Mouse (Mus musculus) heart, embryonic 14.5 days (tissue): ENCODE measurements around the gene Arhgap40. TPM values are rescaled to one million over a fixed set of nuclear protein-coding genes. Genes with fewer than 3 reads are reported as not detected.
A peak's percentile ranks its signal among the peaks of the same experiment; 100 is the strongest.

Experiments
- ATAC-seq: fragments of 200-750 bp; cut with Nextera tagmentation; 2 replicates; pipeline ENCODE4 v1.8.0; 2017; ENCODE audit warnings: low read depth, moderate TSS enrichment; ENCODE audit not compliant: insufficient number of reproducible peaks, insufficient read depth, low FRiP score
- H3K27ac ChIP-seq, 2 experiments: fragments of 200-500 bp in 1 of 2; fragments of 300-500 bp in 1 of 2; sonication (generic) in 1 of 2; replicated peaks in 1 of 2; 2 replicates each; pipeline ENCODE4 v1.5.1; 2012 to 2014; ENCODE audit warnings: low read depth in 2 of 2, low read length in 2 of 2, control low read depth in 1 of 2, mild to moderate bottlenecking in 1 of 2, mixed read lengths in 1 of 2; ENCODE audit not compliant: control insufficient read depth in 1 of 2, insufficient read depth in 1 of 2
- H3K27me3 ChIP-seq: fragments of 300-500 bp; sonication (generic); 2 replicates; pipeline ENCODE4 v1.6.1; 2014; ENCODE audit warnings: mild to moderate bottlenecking, low read length, control low read depth; ENCODE audit not compliant: control insufficient read depth, insufficient read depth
- H3K36me3 ChIP-seq: fragments of 300-500 bp; sonication (generic); 2 replicates; pipeline ENCODE4 v1.6.1; 2014; ENCODE audit warnings: mild to moderate bottlenecking, control low read depth, low read length, mixed read lengths; ENCODE audit not compliant: control insufficient read depth, insufficient read depth
- H3K4me1 ChIP-seq, 2 experiments: fragments of 200-500 bp in 1 of 2; fragments of 300-500 bp in 1 of 2; sonication (generic) in 1 of 2; 2 replicates each; pipeline ENCODE4 v1.6.1; 2012 to 2014; ENCODE audit warnings: low read length in 2 of 2, control low read depth in 1 of 2, mixed read lengths in 1 of 2; ENCODE audit not compliant: control insufficient read depth in 2 of 2, insufficient read depth in 2 of 2
- H3K4me2 ChIP-seq: fragments of 300-500 bp; sonication (generic); 2 replicates; pipeline ENCODE4 v1.6.1; 2014; ENCODE audit warnings: mild to moderate bottlenecking, low read length
- H3K4me3 ChIP-seq, 2 experiments: fragments of 200-500 bp in 1 of 2; fragments of 300-500 bp in 1 of 2; sonication (generic) in 1 of 2; 2 replicates each; pipeline ENCODE4 v1.5.1; 2012 to 2014; ENCODE audit warnings: low read length in 2 of 2, mild to moderate bottlenecking in 2 of 2, control low read depth in 1 of 2, low read depth in 1 of 2, moderate library complexity in 1 of 2; ENCODE audit not compliant: control insufficient read depth in 1 of 2, insufficient read depth in 1 of 2
- H3K9ac ChIP-seq: fragments of 300-500 bp; sonication (generic); 2 replicates; pipeline ENCODE4 v1.6.1; 2014; ENCODE audit warnings: mild to moderate bottlenecking, low read length
- H3K9me3 ChIP-seq: fragments of 300-500 bp; sonication (generic); 2 replicates; pipeline ENCODE4 v1.6.1; 2016; ENCODE audit warnings: low read length, control low read depth; ENCODE audit not compliant: control insufficient read depth
- WGBS: fragments of 180-500 bp; shearing (Covaris S2); extraction: QIAGEN DNeasy Blood & Tissue Kit; methylation state at CpG from one replicate; pipeline ENCODE4 v1.1.7; 2014; 5-methylcytosine and 5-hydroxymethylcytosine counted together
- polyA plus RNA-seq: library from polyadenylated mRNA; unstranded; fragments of >200 nt; fragmentation: Nextera tagmentation; extraction: Ambion mirVana; gene quantifications from 2 replicates; pipeline ENCODE4 v1.2.1, GENCODE M21; 2014

Arhgap40 gene
- polyA plus RNA-seq, 1 experiment from 2014 or later: 0.15 TPM

DNA sequence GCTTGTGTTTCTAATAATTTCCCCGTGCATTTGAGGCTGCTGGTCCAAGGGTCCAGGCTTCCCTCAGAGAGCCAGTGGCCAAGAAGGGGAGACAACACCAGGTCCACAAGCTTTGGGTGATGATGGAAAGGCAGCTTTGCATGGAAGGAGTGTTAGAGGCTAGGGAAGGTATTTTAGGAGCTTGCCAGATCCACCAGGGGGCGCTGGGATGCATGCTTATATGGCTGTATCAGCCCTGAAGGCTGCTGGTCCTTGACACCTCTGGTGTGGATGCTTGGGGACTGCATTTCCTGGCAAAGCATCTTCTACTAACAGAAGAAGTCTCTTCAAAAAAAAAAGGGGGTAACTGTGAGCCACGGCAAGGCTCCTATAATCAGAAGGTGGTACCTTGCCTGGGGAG is 37.5 kb downstream of the Arhgap40 start:
- H3K27ac ChIP-seq: no peak overlapping the region
- H3K9ac ChIP-seq: no peak overlapping the region
- H3K4me1 ChIP-seq: peaks cover 0 to 2% of the 10 kb centered on the region in 2 experiments; a peak in 1 of 4 replicates
- H3K27me3 ChIP-seq: peaks cover 49% of the 10 kb centered on the region
- ATAC-seq: no peak
- H3K4me2 ChIP-seq: no peak overlapping the region
- 4% methylated on average over 3 of the region's 3 CpGs for WGBS
- no peak overlapping the region for H3K4me3 ChIP-seq
- H3K36me3 ChIP-seq: no peaks in the 10 kb centered on the region
- H3K9me3 ChIP-seq: no peaks in the 10 kb centered on the region

DNA sequence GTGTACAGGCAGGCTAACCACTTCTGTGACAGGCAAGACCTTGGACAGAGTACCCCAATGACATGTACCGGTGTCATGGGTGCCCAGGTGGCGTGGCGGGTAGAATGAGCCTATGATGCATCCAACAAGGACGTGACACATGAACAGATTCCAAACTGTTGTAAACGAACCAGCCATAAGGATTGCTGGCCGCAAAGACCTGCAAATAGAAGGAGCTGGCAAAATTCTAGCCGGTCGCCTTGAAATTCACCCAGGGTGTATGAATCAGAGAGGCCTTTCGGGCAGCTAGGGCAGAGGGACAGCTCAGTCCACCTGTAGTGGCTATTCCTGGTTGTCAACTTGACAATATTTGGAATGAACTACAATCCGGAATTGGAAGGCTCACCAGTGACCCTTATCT is 41.8 kb downstream of the Arhgap40 start:
- ATAC-seq: no peak
- Histone ChIP-seq H3K9me3 (no peaks in the 10 kb centered on the region), H3K36me3 (no peaks in the 10 kb centered on the region), H3K27ac (no peak overlapping the region), H3K4me2 (no peak overlapping the region), H3K4me3 (no peak overlapping the region), H3K27me3 (peaks cover 52% of the 10 kb centered on the region), H3K9ac (no peak overlapping the region), H3K4me1 (peaks cover 3 to 8% of the 10 kb centered on the region in 2 experiments; a peak in 3 of 4 replicates)
- 12% methylated on average over 10 of the region's 10 CpGs for WGBS

DNA sequence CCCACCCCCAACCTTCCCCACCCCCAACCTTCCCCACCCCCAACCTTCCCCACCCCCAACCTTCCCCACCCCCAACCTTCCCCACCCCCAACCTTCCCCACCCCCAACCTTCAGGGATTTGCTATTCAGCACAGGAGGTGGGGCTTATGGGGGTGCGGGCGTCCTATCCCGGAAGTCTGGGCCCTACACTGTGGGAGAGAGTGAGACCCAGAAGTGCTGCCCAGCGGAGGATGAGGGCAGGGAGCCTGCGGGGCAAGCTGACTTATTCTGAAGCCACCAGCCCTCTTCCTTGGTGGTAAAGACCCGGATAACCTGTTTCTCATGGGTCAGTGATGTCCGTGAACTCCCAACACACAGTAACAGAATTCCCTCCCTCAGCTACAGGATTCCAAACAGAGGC is 42.7 kb downstream of the Arhgap40 start:
- Histone ChIP-seq H3K27me3 (peaks cover 50% of the 10 kb centered on the region), H3K4me2 (peak overlapping the region; percentile 64), H3K4me1 (peaks cover 3 to 8% of the 10 kb centered on the region in 2 experiments; a peak in 3 of 4 replicates), H3K9ac (no peak overlapping the region), H3K36me3 (no peaks in the 10 kb centered on the region), H3K9me3 (no peaks in the 10 kb centered on the region), H3K4me3 (no peak overlapping the region), H3K27ac (no peak overlapping the region)
- ATAC-seq: no peak
- 0% methylated on average over 7 of the region's 7 CpGs for WGBS

DNA sequence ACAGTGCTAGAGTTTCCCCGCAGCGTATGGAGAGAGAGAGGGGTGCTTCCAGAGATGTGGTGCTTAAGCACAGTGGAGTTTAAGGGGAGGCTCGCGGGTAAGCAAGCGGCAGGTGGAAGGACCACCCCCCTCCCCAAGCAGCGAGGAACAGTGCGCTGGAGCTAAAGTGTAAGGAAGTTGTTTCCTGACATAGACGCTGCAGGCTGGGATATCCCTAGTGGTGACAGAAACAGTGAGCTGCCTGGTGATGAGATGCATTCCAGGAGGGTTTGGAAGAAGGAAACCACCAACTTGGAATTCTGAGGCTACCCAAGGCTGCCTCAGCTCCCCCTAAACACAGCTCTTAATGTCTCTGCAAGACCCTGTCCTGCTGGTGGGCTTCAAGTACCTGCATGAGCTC is 43.2 kb downstream of the Arhgap40 start:
- H3K4me2 ChIP-seq: peak overlapping the region; percentile 64
- 2% methylated on average over 8 of the region's 8 CpGs for WGBS
- H3K9me3 ChIP-seq: no peaks in the 10 kb centered on the region
- no peak overlapping the region for H3K27ac ChIP-seq
- ATAC-seq: no peak
- no peak overlapping the region for H3K9ac ChIP-seq
- no peaks in the 10 kb centered on the region for H3K36me3 ChIP-seq
- H3K4me3 ChIP-seq: peak overlapping the region; percentile 8 to 26; a peak in 2 of 4 replicates
- peaks cover 45% of the 10 kb centered on the region for H3K27me3 ChIP-seq
- H3K4me1 ChIP-seq: peaks cover 3 to 9% of the 10 kb centered on the region in 2 experiments; a peak in 3 of 4 replicates

DNA sequence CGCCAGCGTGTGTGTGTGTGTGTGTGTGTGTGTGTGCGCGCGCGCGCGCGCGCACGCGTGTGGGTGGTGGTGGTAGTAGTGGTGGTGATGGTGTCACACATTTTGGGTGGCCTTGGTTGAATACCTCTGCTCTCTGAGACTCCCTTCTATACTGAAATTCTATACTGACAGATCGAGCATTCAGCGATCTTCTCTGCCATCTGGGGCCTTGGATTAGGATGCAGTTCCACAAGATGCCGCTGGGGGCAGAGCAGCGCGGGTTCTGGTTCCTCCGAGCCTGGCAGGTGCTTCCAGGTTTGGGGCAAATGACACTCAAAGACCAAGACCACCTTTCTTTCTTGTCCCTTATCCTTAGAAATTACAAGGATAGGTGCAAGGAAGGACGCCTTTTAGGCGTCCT is 43.6 kb downstream of the Arhgap40 start:
- H3K27me3 ChIP-seq: peaks cover 41% of the 10 kb centered on the region
- no peak overlapping the region for H3K27ac ChIP-seq
- no peaks in the 10 kb centered on the region for H3K36me3 ChIP-seq
- ATAC-seq: no peak
- H3K9ac ChIP-seq: no peak overlapping the region
- peak overlapping the region; percentile 8 to 26; a peak in 2 of 4 replicates for H3K4me3 ChIP-seq
- peak overlapping the region; percentile 64 for H3K4me2 ChIP-seq
- peaks cover 6 to 12% of the 10 kb centered on the region in 2 experiments; a peak in 3 of 4 replicates for H3K4me1 ChIP-seq
- WGBS: 2% methylated on average over 20 of the region's 20 CpGs
- H3K9me3 ChIP-seq: no peaks in the 10 kb centered on the region

DNA sequence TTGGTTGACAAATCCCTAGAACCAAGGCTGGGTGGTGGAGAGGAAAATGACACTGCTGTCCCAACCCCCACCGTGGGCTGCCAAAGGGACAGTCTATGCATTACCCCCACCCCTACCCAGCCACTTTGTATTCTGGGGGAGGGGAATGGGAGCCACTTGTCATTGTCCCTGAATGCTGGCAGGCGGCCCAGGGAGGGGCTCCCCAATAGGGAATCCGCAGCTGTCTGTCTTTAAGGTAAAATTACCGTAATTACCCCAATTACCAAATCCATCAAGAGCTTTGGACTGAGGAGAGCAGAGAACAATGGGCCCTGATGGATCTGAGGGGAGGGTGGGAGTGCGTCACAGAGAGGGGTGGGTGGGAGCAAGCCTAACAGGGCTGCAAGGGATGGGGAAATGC is 44.2 kb downstream of the Arhgap40 start:
- Histone ChIP-seq H3K27me3 (peaks cover 38% of the 10 kb centered on the region), H3K27ac (no peak overlapping the region), H3K4me1 (peaks cover 7 to 12% of the 10 kb centered on the region in 2 experiments; a peak in 3 of 4 replicates), H3K4me2 (no peak overlapping the region), H3K9ac (no peak overlapping the region), H3K4me3 (no peak overlapping the region), H3K9me3 (no peaks in the 10 kb centered on the region), H3K36me3 (no peaks in the 10 kb centered on the region)
- WGBS: 18% methylated on average over 5 of the region's 5 CpGs
- ATAC-seq: no peak

DNA sequence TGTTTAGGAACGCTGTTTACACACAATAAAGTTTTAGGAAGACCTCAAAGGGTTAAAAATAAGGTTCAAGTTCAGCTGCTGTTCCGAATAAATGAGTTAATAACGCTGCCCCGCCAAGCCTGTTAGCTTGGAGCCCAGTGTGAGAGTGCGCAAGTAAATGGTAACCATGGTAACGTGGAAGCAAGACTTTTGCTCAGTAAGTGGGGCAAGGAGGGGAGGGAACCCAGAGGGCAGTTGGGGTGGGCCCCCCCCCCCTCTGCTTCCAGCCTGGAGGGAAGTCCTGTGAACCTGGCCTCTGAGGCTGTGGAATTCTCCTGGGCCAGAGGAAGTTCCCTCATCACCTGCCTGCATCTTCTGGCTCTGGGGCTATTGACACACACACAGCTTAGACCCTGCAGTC is 47.3 kb downstream of the Arhgap40 start:
- no peak for ATAC-seq
- 68% methylated on average over 6 of the region's 6 CpGs for WGBS
- Histone ChIP-seq H3K9ac (no peak overlapping the region), H3K9me3 (no peaks in the 10 kb centered on the region), H3K4me2 (no peak overlapping the region), H3K4me1 (peaks cover 7 to 12% of the 10 kb centered on the region in 2 experiments; a peak in 3 of 4 replicates), H3K4me3 (no peak overlapping the region), H3K36me3 (no peaks in the 10 kb centered on the region), H3K27me3 (peaks cover 20% of the 10 kb centered on the region), H3K27ac (no peak overlapping the region)

DNA sequence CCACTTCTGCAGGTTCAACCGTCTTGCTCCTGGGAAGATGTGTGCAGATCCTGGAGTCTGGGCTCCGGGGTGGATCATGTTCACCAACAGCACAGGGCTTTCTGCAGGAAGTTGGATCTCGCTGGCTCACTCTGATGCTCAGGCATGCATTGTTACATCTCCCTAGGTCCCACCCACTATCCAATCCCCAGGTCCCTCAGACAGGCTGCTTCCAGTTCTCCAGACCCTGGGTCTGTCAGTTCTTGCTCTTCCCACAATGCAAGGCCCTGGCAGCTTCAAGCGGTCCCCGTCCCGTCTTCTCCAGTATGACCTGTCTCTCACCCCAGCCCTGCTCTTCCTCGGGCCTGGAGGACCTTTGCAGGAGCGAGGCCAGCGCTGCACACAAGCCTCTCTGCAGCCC is 48.2 kb downstream of the Arhgap40 start:
- peaks cover 7 to 9% of the 10 kb centered on the region in 2 experiments; a peak in 3 of 4 replicates for H3K4me1 ChIP-seq
- no peak for ATAC-seq
- no peak overlapping the region for H3K4me3 ChIP-seq
- H3K27ac ChIP-seq: no peak overlapping the region
- WGBS: 12% methylated on average over 9 of the region's 9 CpGs
- no peaks in the 10 kb centered on the region for H3K9me3 ChIP-seq
- no peak overlapping the region for H3K4me2 ChIP-seq
- peaks cover 21% of the 10 kb centered on the region for H3K27me3 ChIP-seq
- no peak overlapping the region for H3K9ac ChIP-seq
- no peaks in the 10 kb centered on the region for H3K36me3 ChIP-seq
